Mouse (Mus musculus): ENCODE data around the gene Axin2. TPM values are rescaled to one million over a fixed set of nuclear protein-coding genes. Genes with fewer than 3 reads are reported as not detected.

Gene Axin2
- 0.73 and 0.81 TPM in 2 replicates for polyA plus RNA-seq (2012; rRNA removed)

DNA sequence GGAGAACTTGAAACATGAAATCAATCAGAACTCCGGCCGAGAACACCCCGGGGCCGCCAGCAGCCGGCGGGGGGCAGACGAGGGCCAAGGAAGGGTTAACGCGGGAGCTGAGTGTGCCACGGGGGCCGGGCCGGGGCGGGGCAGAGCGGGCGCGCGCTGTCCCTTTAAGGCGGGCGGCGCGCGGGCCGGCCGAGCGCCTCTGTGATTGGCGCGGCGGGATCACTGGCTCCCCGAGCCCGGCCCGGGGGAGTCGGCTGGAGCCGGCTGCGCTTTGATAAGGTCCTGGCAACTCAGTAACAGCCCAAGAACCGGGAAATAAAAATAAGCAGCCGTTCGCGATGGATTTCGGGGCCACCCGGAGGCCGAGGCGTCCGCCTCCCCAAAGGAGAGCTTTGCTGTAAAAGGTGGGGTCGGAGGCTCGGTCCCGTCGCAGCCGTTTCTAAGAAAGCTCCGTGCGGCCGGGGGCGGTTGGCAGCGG lies at the start of gene Axin2:
Axin2 (plus strand) TSS at position 192 of the 478 bp plus-strand sequence.

Other genes starting within 250 kb of the Axin2 start
- gene E030025P04Rik, start 224.0 kb downstream of the Axin2 start, polyA plus RNA-seq (2012; rRNA removed): not detected in 2 replicates